Mouse (Mus musculus) MEL (cell line): ENCODE results near the gene Lrrc19. TPM values are rescaled to one million over a fixed set of nuclear protein-coding genes. Genes with fewer than 3 reads are reported as not detected.

Experiments
- DNase-seq: peaks from one replicate; pipeline ENCODE4 v3.0.0; 2011; ENCODE audit warnings: low read depth, low spot score
- H3K27ac ChIP-seq: 2 replicates; pipeline ENCODE4 v1.5.1; 2012; ENCODE audit warnings: low read depth, mild to moderate bottlenecking, control low read depth, low read length, moderate library complexity; ENCODE audit not compliant: control insufficient read depth
- H3K27me3 ChIP-seq, 2 experiments: fragments of 150-350 bp in 1 of 2; sonication (generic) in 1 of 2; 2 replicates each; pipeline ENCODE4 v1.6.1; 2012; ENCODE audit warnings: low read length in 2 of 2, mild to moderate bottlenecking in 2 of 2, improper control_type of control experiment in 1 of 2, moderate library complexity in 1 of 2; ENCODE audit not compliant: insufficient read depth in 2 of 2, control insufficient read depth in 1 of 2
- H3K36me3 ChIP-seq, 2 experiments: 2 replicates each; pipeline ENCODE4 v1.6.1; 2012 to 2014; ENCODE audit warnings: low read length in 2 of 2, improper control_type of control experiment in 1 of 2, inconsistent platforms in 1 of 2, mild to moderate bottlenecking in 1 of 2; ENCODE audit not compliant: insufficient read depth in 2 of 2, control insufficient read depth in 1 of 2
- H3K4me1 ChIP-seq, 2 experiments: fragments of 150-350 bp in 1 of 2; sonication (generic) in 1 of 2; 2 replicates each; pipeline ENCODE4 v1.6.1; 2012; ENCODE audit warnings: low read length in 2 of 2, improper control_type of control experiment in 1 of 2, mild to moderate bottlenecking in 1 of 2; ENCODE audit not compliant: insufficient read depth in 2 of 2, control insufficient read depth in 1 of 2
- H3K4me3 ChIP-seq, 2 experiments: fragments of 150-350 bp in 1 of 2; sonication (generic) in 1 of 2; 2 replicates each; pipeline ENCODE4 v1.5.1; 2012; ENCODE audit warnings: low read depth in 2 of 2, low read length in 2 of 2, mild to moderate bottlenecking in 2 of 2, moderate library complexity in 2 of 2, control low read depth in 1 of 2, improper control_type of control experiment in 1 of 2; ENCODE audit not compliant: control insufficient read depth in 1 of 2, insufficient read depth in 1 of 2
- H3K79me2 ChIP-seq: 2 replicates; pipeline ENCODE4 v1.6.1; 2012; ENCODE audit warnings: mild to moderate bottlenecking, low read length, moderate library complexity; ENCODE audit not compliant: control insufficient read depth, poor library complexity, insufficient read depth
- H3K9ac ChIP-seq: 2 replicates; pipeline ENCODE4 v1.6.1; 2012; ENCODE audit warnings: low read depth, mild to moderate bottlenecking, control low read depth, low read length, moderate library complexity; ENCODE audit not compliant: control insufficient read depth, poor library complexity, severe bottlenecking
- H3K9me3 ChIP-seq: fragments of 150-350 bp; sonication (generic); replicated peaks from 2 replicates; pipeline ENCODE4 v1.6.1; 2012; ENCODE audit warnings: mild to moderate bottlenecking, low read length, improper control_type of control experiment, moderate library complexity; ENCODE audit not compliant: insufficient read depth
- CHD1 ChIP-seq: IDR thresholded peaks from 2 replicates; pipeline ENCODE4 v1.6.1; 2012; ENCODE audit warnings: low read depth, mild to moderate bottlenecking, inconsistent platforms, low read length, improper control_type of control experiment
- CTCF ChIP-seq, 3 experiments: IDR thresholded peaks in 2 of 3; conservative IDR thresholded peaks in 1 of 3; 2 replicates each; pipeline ENCODE4 v1.5.1; 2011 to 2012; ENCODE audit warnings: low read length in 3 of 3, low read depth in 2 of 3, mild to moderate bottlenecking in 2 of 3, improper control_type of control experiment in 1 of 3, inconsistent platforms in 1 of 3, mixed read lengths in 1 of 3, moderate library complexity in 1 of 3; ENCODE audit not compliant: control insufficient read depth in 1 of 3, insufficient read depth in 1 of 3, poor library complexity in 1 of 3, severe bottlenecking in 1 of 3
- ELF1 ChIP-seq: IDR thresholded peaks from 2 replicates; pipeline ENCODE4 v1.6.1; 2014; ENCODE audit warnings: low read depth, mild to moderate bottlenecking, inconsistent platforms, low read length, improper control_type of control experiment, moderate library complexity
- EP300 ChIP-seq, 2 experiments: IDR thresholded peaks; 2 replicates each; pipeline ENCODE4 v1.6.1; 2011; ENCODE audit warnings: improper control_type of control experiment in 2 of 2, low read length in 2 of 2, low read depth in 1 of 2, mild to moderate bottlenecking in 1 of 2
- ETS1 ChIP-seq: IDR thresholded peaks from 2 replicates; pipeline ENCODE4 v1.6.1; 2012; ENCODE audit warnings: low read depth, mild to moderate bottlenecking, inconsistent platforms, low read length, improper control_type of control experiment, moderate library complexity
- GATA1 ChIP-seq: IDR thresholded peaks from 2 replicates; pipeline ENCODE4 v1.6.1; 2011; ENCODE audit warnings: low read depth, low read length, improper control_type of control experiment
- MAFK ChIP-seq: IDR thresholded peaks from 2 replicates; pipeline ENCODE4 v1.6.1; 2011; ENCODE audit warnings: low read depth, mild to moderate bottlenecking, low read length, improper control_type of control experiment, borderline replicate concordance
- MAX ChIP-seq: IDR thresholded peaks from 2 replicates; pipeline ENCODE4 v1.6.1; 2011; ENCODE audit warnings: low read length, improper control_type of control experiment
- MAZ ChIP-seq: IDR thresholded peaks from 2 replicates; pipeline ENCODE4 v1.6.1; 2012; ENCODE audit warnings: low read depth, mild to moderate bottlenecking, inconsistent platforms, low read length, improper control_type of control experiment
- MEF2A ChIP-seq: IDR thresholded peaks from 2 replicates; pipeline ENCODE4 v1.6.1; 2014; ENCODE audit warnings: low read depth, mild to moderate bottlenecking, inconsistent platforms, low read length, improper control_type of control experiment; ENCODE audit not compliant: poor library complexity, insufficient replicate concordance, severe bottlenecking; ENCODE audit errors: extremely low read depth
- MYC ChIP-seq: IDR thresholded peaks from 2 replicates; pipeline ENCODE4 v1.6.1; 2011; ENCODE audit warnings: low read depth, mild to moderate bottlenecking, low read length, improper control_type of control experiment, moderate library complexity
- NRF1 ChIP-seq: IDR thresholded peaks from 2 replicates; pipeline ENCODE4 v1.6.1; 2014; ENCODE audit warnings: low read depth, mild to moderate bottlenecking, inconsistent platforms, low read length, improper control_type of control experiment, moderate library complexity; ENCODE audit not compliant: poor library complexity, insufficient read depth, severe bottlenecking
- POLR2AphosphoS2 ChIP-seq: IDR thresholded peaks from 2 replicates; pipeline ENCODE4 v1.6.1; 2011; ENCODE audit warnings: low read length, improper control_type of control experiment
- TAL1 ChIP-seq: IDR thresholded peaks from 2 replicates; pipeline ENCODE4 v1.6.1; 2012; ENCODE audit warnings: mild to moderate bottlenecking, inconsistent platforms, low read length, moderate library complexity, mixed read lengths
- TBP ChIP-seq: IDR thresholded peaks from 2 replicates; pipeline ENCODE4 v1.8.0; 2011; ENCODE audit warnings: low read depth, low read length, improper control_type of control experiment
- TCF12 ChIP-seq: IDR thresholded peaks from 2 replicates; pipeline ENCODE4 v1.6.1; 2014; ENCODE audit warnings: low read depth, mild to moderate bottlenecking, inconsistent platforms, low read length, improper control_type of control experiment, moderate library complexity
- ZKSCAN1 ChIP-seq: IDR thresholded peaks from 2 replicates; pipeline ENCODE4 v1.6.1; 2012; ENCODE audit warnings: low read depth, mild to moderate bottlenecking, inconsistent platforms, low read length, improper control_type of control experiment, moderate library complexity
- ZNF384 ChIP-seq: IDR thresholded peaks from 2 replicates; pipeline ENCODE4 v1.6.1; 2012; ENCODE audit warnings: low read depth, mild to moderate bottlenecking, inconsistent platforms, low read length, improper control_type of control experiment
- polyA plus RNA-seq, 2 experiments: library from polyadenylated mRNA; stranded (reverse) in 1 of 2; unstranded in 1 of 2; fragments of >175 nt in 1 of 2; fragments of >200 nt in 1 of 2; gene quantifications; 2 replicates each; pipeline versions ENCODE4 v1.2.1 to v1.2.4; 2012; ENCODE audit warnings: low replicate concordance in 2 of 2, low read depth in 1 of 2; ENCODE audit not compliant: insufficient read length in 2 of 2, insufficient read depth in 1 of 2, missing spikeins in 1 of 2
- total RNA-seq: library from RNA; depleted of rRNA; stranded (reverse); fragments of 300-350 nt; gene quantifications from 2 replicates; pipeline ENCODE4 v1.2.3, GENCODE M21; 2012

Gene Lrrc19
- total and polyA plus RNA-seq, 3 experiments: 0.04 TPM; not detected in 2

DNA sequence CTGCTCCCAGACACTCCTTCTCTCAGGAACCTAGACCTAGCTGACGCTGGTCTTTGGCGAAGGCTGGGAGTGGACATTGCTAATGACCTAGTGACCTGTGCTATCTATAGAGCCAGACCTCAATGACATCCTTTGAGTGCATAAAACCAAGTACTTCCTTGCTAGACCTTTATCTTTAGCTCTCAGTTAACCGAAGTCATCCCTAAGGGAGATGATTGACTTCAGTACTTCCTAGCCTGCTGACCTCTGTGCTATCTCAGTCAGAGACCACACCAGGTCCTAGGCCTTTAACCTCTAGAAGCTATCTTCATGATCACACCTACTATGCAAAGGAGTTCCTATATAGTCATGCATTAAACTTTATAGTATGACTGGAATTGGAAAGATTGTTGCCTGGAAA, 39.6 kb downstream of the Lrrc19 start:
- no peak for DNase-seq
- Histone ChIP-seq H3K27me3 (no peaks in the 10 kb centered on the region), H3K9ac (no peak overlapping the region), H3K79me2 (no peaks in the 10 kb centered on the region), H3K36me3 (peaks cover 0 to 10% of the 10 kb centered on the region in 2 experiments; a peak in 2 of 4 replicates), H3K27ac (no peak overlapping the region), H3K4me1 (peaks cover 0 to 3% of the 10 kb centered on the region in 2 experiments; a peak in 3 of 4 replicates), H3K9me3 (no peaks in the 10 kb centered on the region), H3K4me3 (no peak overlapping the region)
- no peak for TF ChIP-seq NRF1
- TF ChIP-seq GATA1: 0 out of 2 replicates have a peak, but pooled peaks have one; percentile 14
- TF ChIP-seq EP300 (IDR thresholded peaks at IDR 0.05; ENCODE audit: low read depth in 1 of 2, low read length in 2 of 2): peak; percentile 30 to 53; a peak in 2 of 4 replicates
- TF ChIP-seq TAL1: peak; percentile 39

- Histone ChIP-seq H3K4me3 (no peak overlapping the region), H3K27me3 (no peaks in the 10 kb centered on the region), H3K27ac (no peak overlapping the region), H3K9me3 (no peaks in the 10 kb centered on the region), H3K36me3 (peaks cover 0 to 24% of the 10 kb centered on the region in 2 experiments; a peak in 3 of 4 replicates), H3K4me1 (peaks cover 4 to 12% of the 10 kb centered on the region in 2 experiments), H3K79me2 (peaks cover 23% of the 10 kb centered on the region), H3K9ac (no peak overlapping the region)
- no peak for DNase-seq
- TF ChIP-seq TBP (no peak), ZNF384 (no peak), POLR2AphosphoS2 (no peak), CTCF (IDR thresholded peaks at IDR 0.05 in 2 of 3, conservative IDR thresholded peaks at IDR 0.05 in 1 of 3; ENCODE audit: control insufficient read depth in 1 of 3, insufficient read depth in 1 of 3, low read depth in 2 of 3, low read length in 3 of 3, poor library complexity in 1 of 3, severe bottlenecking in 1 of 3) (no peak), ELF1 (no peak), MYC (no peak), MAZ (no peak), MAFK (no peak), GATA1 (no peak), ETS1 (no peak), MEF2A (no peak), CHD1 (no peak), ZKSCAN1 (no peak), TCF12 (no peak), MAX (no peak)
These were observed 44.4 kb downstream of the Lrrc19 start for GRCm38 (mm10) chr4:94605591-94605990.
